Mouse (Mus musculus) CH12.LX (cell line): ENCODE measurements around the gene Lmo1.

Source experiments
- CTCF ChIP-seq, 2 experiments: IDR thresholded peaks in 1 of 2; conservative IDR thresholded peaks in 1 of 2; 2 replicates each; pipeline ENCODE4 v1.5.1; 2011 to 2012; ENCODE audit warnings: low read depth in 2 of 2, low read length in 2 of 2, improper control_type of control experiment in 1 of 2, inconsistent platforms in 1 of 2, mild to moderate bottlenecking in 1 of 2, moderate library complexity in 1 of 2
- EP300 ChIP-seq: IDR thresholded peaks from 2 replicates; pipeline ENCODE4 v1.6.1; 2011; ENCODE audit warnings: low read length, improper control_type of control experiment
- ETS1 ChIP-seq: conservative IDR thresholded peaks from 2 replicates; pipeline ENCODE4 v1.6.1; 2012; ENCODE audit warnings: low read depth, mild to moderate bottlenecking, inconsistent platforms, low read length, improper control_type of control experiment, moderate library complexity
- JUN ChIP-seq: IDR thresholded peaks from 2 replicates; pipeline ENCODE4 v1.6.1; 2011; ENCODE audit warnings: low read depth, mild to moderate bottlenecking, low read length, improper control_type of control experiment, moderate library complexity; ENCODE audit not compliant: insufficient read depth
- KAT2A ChIP-seq: IDR thresholded peaks from 2 replicates; pipeline ENCODE4 v1.6.1; 2012; ENCODE audit warnings: low read length, improper control_type of control experiment, inconsistent platforms; ENCODE audit not compliant: insufficient replicate concordance
- MYC ChIP-seq: IDR thresholded peaks from 2 replicates; pipeline ENCODE4 v1.6.1; 2011; ENCODE audit warnings: low read depth, mild to moderate bottlenecking, improper control_type of control experiment, low read length
- TCF12 ChIP-seq: IDR thresholded peaks from 2 replicates; pipeline ENCODE4 v1.6.1; 2014; ENCODE audit warnings: low read depth, mild to moderate bottlenecking, inconsistent platforms, low read length, improper control_type of control experiment
- ZKSCAN1 ChIP-seq: IDR thresholded peaks from 2 replicates; pipeline ENCODE4 v1.6.1; 2012; ENCODE audit warnings: low read depth, inconsistent platforms, low read length, improper control_type of control experiment, borderline replicate concordance
- ZMIZ1 ChIP-seq: IDR thresholded peaks from 2 replicates; pipeline ENCODE4 v1.6.1; 2012; ENCODE audit warnings: low read depth, mild to moderate bottlenecking, inconsistent platforms, low read length, improper control_type of control experiment

GRCm38 (mm10) chr7:109097203-109097602 lies 77.8 kb downstream of the Lmo1 start:
- no peak for TF ChIP-seq EP300
- no peak for TF ChIP-seq ZMIZ1
- TF ChIP-seq CTCF (conservative IDR thresholded peaks at IDR 0.05 in 1 of 2, IDR thresholded peaks at IDR 0.05 in 1 of 2; ENCODE audit: low read depth in 2 of 2, low read length in 2 of 2): no peak
- TF ChIP-seq MYC: no peak
- TF ChIP-seq KAT2A: no peak
- TF ChIP-seq ETS1: no peak
- TF ChIP-seq TCF12: no peak
- TF ChIP-seq ZKSCAN1: no peak
- TF ChIP-seq JUN: no peak
